Mouse (Mus musculus) CH12.LX (cell line): ENCODE measurements around the gene Srrm4.

Experiments
- CTCF ChIP-seq, 2 experiments: IDR thresholded peaks in 1 of 2; conservative IDR thresholded peaks in 1 of 2; 2 replicates each; pipeline ENCODE4 v1.5.1; 2011 to 2012; ENCODE audit warnings: low read depth in 2 of 2, low read length in 2 of 2, improper control_type of control experiment in 1 of 2, inconsistent platforms in 1 of 2, mild to moderate bottlenecking in 1 of 2, moderate library complexity in 1 of 2
- MAX ChIP-seq: IDR thresholded peaks from 2 replicates; pipeline ENCODE4 v1.6.1; 2011; ENCODE audit warnings: low read length, improper control_type of control experiment
- MXI1 ChIP-seq: IDR thresholded peaks from 2 replicates; pipeline ENCODE4 v1.6.1; 2011; ENCODE audit warnings: mild to moderate bottlenecking, low read depth, low read length, improper control_type of control experiment
- USF1 ChIP-seq: IDR thresholded peaks from 2 replicates; pipeline ENCODE4 v1.6.1; 2014; ENCODE audit warnings: low read depth, mild to moderate bottlenecking, inconsistent platforms, low read length, improper control_type of control experiment

DNA sequence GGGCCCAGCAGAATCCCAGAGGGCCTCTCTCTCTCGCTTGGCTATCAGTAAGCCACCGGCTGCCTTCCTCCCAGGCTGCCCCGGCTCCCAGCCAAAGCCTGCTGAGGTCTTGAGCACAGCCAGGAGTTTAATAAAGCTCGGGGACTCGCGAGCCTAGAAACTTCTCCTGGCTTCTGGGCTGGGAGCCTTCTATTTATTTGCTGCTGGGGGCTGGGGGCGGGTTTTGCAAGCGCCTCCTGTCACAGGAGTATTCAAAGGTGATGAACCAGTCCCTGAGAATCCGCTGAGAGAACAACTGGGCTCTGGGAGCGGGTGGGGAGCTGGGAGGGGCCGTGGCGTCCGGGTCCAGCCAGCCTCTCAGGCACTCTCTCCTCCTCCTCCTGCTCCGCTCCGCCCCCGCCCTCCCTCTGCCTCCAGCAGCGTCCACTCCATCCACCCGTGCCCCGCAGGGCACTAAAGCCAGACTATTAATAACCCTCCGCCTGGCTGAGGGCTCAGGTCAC is 168.9 kb downstream of the Srrm4 start, which contains the start of gene Hspb8:
- TF ChIP-seq CTCF (conservative IDR thresholded peaks at IDR 0.05 in 1 of 2, IDR thresholded peaks at IDR 0.05 in 1 of 2; ENCODE audit: low read depth in 2 of 2, low read length in 2 of 2) (no peak), USF1 (no peak), MAX (no peak), MXI1 (no peak)
